Mouse (Mus musculus) cerebellum, adult 2 months (tissue): ENCODE measurements around the gene Dut. TPM values are rescaled to one million over a fixed set of nuclear protein-coding genes. Genes with fewer than 3 reads are reported as not detected.

Experiments used
- DNase-seq, 2 experiments: peaks; one replicate each; pipeline ENCODE4 v3.0.0; 2021
- H3K27ac ChIP-seq: fragments of 200-500 bp; 2 replicates; pipeline ENCODE4 v1.5.1; 2012; ENCODE audit warnings: low read length, control low read depth, inconsistent platforms; ENCODE audit not compliant: insufficient read depth
- H3K27me3 ChIP-seq: fragments of 200-500 bp; 2 replicates; pipeline ENCODE4 v1.6.1; 2012; ENCODE audit warnings: inconsistent platforms, mild to moderate bottlenecking, low read length, moderate library complexity; ENCODE audit not compliant: control insufficient read depth, insufficient read depth
- H3K4me1 ChIP-seq: fragments of 200-500 bp; 2 replicates; pipeline ENCODE4 v1.6.1; 2011; ENCODE audit warnings: low read length; ENCODE audit not compliant: control insufficient read depth, insufficient read depth
- H3K4me3 ChIP-seq: fragments of 200-500 bp; replicated peaks from 2 replicates; pipeline ENCODE3; 2011; ENCODE audit warnings: mild to moderate bottlenecking, low read depth, low read length, control low read depth; ENCODE audit not compliant: insufficient read depth
- CTCF ChIP-seq: fragments of 200-500 bp; IDR thresholded peaks from 2 replicates; pipeline ENCODE4 v1.5.1; 2011; ENCODE audit warnings: low read depth, mild to moderate bottlenecking, control low read depth, low read length, moderate library complexity, borderline replicate concordance; ENCODE audit not compliant: insufficient read depth
- POLR2A ChIP-seq: fragments of 200-500 bp; IDR thresholded peaks from 2 replicates; pipeline ENCODE4 v1.6.1; 2011; ENCODE audit warnings: low read length, control low read depth, borderline replicate concordance; ENCODE audit not compliant: insufficient read depth
- WGBS: fragments of 180-500 bp; shearing (Covaris S2); methylation state at CpG from one replicate; pipeline ENCODE4 v1.1.7; 2018; 5-methylcytosine and 5-hydroxymethylcytosine counted together
- polyA plus RNA-seq: library from polyadenylated mRNA; depleted of rRNA; stranded (reverse); fragments of >200 nt; gene quantifications from 2 replicates; pipeline ENCODE4 v1.2.3, GENCODE M21; 2012

Gene Dut
- polyA plus RNA-seq, 1 experiment = 44.8 TPM

- no peak for DNase-seq
- H3K27me3 ChIP-seq = no peaks in the 10 kb centered on the region
- H3K27ac ChIP-seq = no peak overlapping the region
- H3K4me1 ChIP-seq = no peaks in the 10 kb centered on the region
- WGBS = 86% methylated on average over 14 of the region's 14 CpGs
- H3K4me3 ChIP-seq = no peak overlapping the region
- TF ChIP-seq CTCF (no peak), POLR2A (no peak)
Measured at GRCm38 (mm10) chr2:125282334-125283206, 35.6 kb downstream of the Dut start.

- TF ChIP-seq CTCF = no peak
- no peak for TF ChIP-seq POLR2A
- WGBS = 14% methylated on average over 4 of the region's 4 CpGs
- Histone ChIP-seq H3K4me3 (no peak overlapping the region), H3K27me3 (no peaks in the 10 kb centered on the region), H3K4me1 (no peaks in the 10 kb centered on the region), H3K27ac (no peak overlapping the region)
- DNase-seq = no peak
Measured at GRCm38 (mm10) chr2:125285777-125286176, 38.8 kb downstream of the Dut start.

GRCm38 (mm10) chr2:125290197-125290965 is 43.4 kb downstream of the Dut start:
- no peak for DNase-seq
- no peak for TF ChIP-seq CTCF
- no peak for TF ChIP-seq POLR2A
- H3K27me3 ChIP-seq = no peaks in the 10 kb centered on the region
- no peaks in the 10 kb centered on the region for H3K4me1 ChIP-seq
- no peak overlapping the region for H3K4me3 ChIP-seq
- H3K27ac ChIP-seq = no peak overlapping the region
- WGBS = 50% methylated on average over 10 of the region's 10 CpGs

DNA sequence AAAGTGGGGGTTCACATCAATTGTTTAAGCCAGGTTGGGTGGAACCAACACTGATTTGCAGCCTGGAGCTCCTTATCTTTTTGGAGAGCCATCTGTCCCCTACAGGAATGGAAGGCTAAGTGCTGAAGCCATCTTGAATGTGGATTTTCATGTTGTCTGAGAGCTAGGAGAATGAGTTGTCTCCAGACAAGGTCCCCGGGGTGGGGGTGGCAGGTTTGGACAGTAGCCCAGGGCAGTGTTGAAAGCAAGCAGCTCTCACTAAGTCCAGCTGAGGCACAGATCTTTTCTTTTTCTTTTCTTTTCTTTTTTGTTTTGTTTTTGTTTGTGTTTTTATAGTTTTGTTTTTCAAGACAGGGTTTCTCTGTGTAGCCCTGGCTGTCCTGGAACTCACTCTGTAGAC is 44.1 kb downstream of the Dut start:
- TF ChIP-seq POLR2A (no peak), CTCF (no peak)
- Histone ChIP-seq H3K4me3 (no peak overlapping the region), H3K27ac (no peak overlapping the region), H3K27me3 (no peaks in the 10 kb centered on the region), H3K4me1 (no peaks in the 10 kb centered on the region)
- no peak for DNase-seq
- WGBS = 44% methylated on average over 1 of the region's 1 CpGs

GRCm38 (mm10) chr2:125292616-125293015 is 45.6 kb downstream of the Dut start:
- H3K27ac ChIP-seq = no peak overlapping the region
- TF ChIP-seq POLR2A (no peak), CTCF (no peak)
- no peaks in the 10 kb centered on the region for H3K4me1 ChIP-seq
- WGBS = 93% methylated on average over 7 of the region's 7 CpGs
- H3K4me3 ChIP-seq = no peak overlapping the region
- no peaks in the 10 kb centered on the region for H3K27me3 ChIP-seq
- no peak for DNase-seq

GRCm38 (mm10) chr2:125293969-125294491 is 47.0 kb downstream of the Dut start:
- no peak for DNase-seq
- Histone ChIP-seq H3K4me3 (no peak overlapping the region), H3K27ac (no peak overlapping the region), H3K4me1 (no peaks in the 10 kb centered on the region), H3K27me3 (no peaks in the 10 kb centered on the region)
- TF ChIP-seq CTCF (no peak), POLR2A (no peak)
- 83% methylated on average over 5 of the region's 5 CpGs for WGBS

- no peak for DNase-seq
- TF ChIP-seq CTCF (no peak), POLR2A (no peak)
- no peak overlapping the region for H3K27ac ChIP-seq
- no peak overlapping the region for H3K4me3 ChIP-seq
- 68% methylated on average over 3 of the region's 3 CpGs for WGBS
- no peaks in the 10 kb centered on the region for H3K4me1 ChIP-seq
- H3K27me3 ChIP-seq = no peaks in the 10 kb centered on the region
Measured at GRCm38 (mm10) chr2:125295526-125295925, 48.5 kb downstream of the Dut start.
